Mouse (Mus musculus): ENCODE measurements around the gene Birc2.

Gene Birc2

GRCm38 (mm10) chr9:7846667-7847199 lies 9.9 kb upstream of the Birc2 start:
- no peak for DNase-seq (ENCODE audit: low read depth, low spot score)

GRCm38 (mm10) chr9:7845216-7845895 lies 8.5 kb upstream of the Birc2 start:
- DNase-seq (ENCODE audit: low read depth, low spot score): no peak

GRCm38 (mm10) chr9:7841221-7841620 lies 4.4 kb upstream of the Birc2 start:
- DNase-seq (ENCODE audit: low read depth, low spot score): no peak

DNA sequence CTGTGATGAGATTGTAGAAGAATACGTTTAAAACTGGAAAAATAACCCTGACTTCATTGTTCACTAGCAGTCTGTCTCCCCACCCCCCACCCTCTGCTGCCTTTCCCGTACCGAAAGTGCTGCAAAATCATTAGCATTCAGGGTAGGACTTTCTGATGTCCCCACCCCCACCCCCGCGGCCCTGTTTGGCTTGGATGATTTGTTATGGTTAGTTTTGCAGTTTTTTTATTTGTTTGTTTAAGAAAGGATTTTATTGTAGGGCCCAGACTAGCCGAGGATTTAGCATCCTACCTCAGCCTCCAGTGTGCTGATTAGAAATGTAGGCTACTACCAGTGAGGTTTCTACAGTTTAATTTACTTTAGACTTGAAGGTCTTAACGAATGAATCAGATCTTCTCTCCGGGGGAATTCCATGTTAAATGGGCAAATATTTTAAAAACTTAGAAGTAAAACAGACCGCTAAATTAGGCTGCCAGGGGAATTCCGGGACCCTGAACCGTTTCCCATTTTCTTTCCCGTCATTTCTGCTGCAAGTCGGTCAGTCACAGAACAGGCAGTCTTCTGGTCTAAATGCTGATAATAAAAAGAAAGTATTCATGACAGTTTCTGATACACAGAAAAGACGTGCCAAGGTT lies 1.1 kb upstream of the Birc2 start:
- peak; percentile 74 for DNase-seq (ENCODE audit: low read depth, low spot score)

- peak; percentile 65 for DNase-seq (ENCODE audit: low read depth, low spot score)
These were observed 533 bp downstream of the Birc2 start for GRCm38 (mm10) chr9:7836331-7836730.

GRCm38 (mm10) chr9:7835302-7835701 lies 1.6 kb downstream of the Birc2 start:
- no peak for DNase-seq (ENCODE audit: low read depth, low spot score)

DNA sequence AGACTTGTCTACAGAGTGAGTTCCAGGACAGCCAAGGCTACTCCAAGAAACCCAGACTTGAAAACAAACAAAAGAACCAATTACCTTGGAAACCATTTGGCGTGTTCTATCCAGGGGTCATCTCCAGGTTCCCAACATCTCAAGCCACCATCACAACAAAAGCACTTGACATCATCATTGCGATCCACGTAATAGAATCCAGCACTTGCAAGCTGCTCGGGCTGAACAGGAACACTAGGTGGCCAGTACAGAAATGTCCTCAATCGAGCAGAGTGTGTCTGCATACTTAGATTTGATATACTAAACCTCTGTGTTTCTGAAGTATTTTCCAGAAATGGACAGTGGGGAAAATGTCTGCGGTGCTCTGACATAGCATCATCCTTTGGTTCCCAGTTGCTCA lies 3.4 kb downstream of the Birc2 start:
- peak; percentile 15 for DNase-seq (ENCODE audit: low read depth, low spot score)

DNA sequence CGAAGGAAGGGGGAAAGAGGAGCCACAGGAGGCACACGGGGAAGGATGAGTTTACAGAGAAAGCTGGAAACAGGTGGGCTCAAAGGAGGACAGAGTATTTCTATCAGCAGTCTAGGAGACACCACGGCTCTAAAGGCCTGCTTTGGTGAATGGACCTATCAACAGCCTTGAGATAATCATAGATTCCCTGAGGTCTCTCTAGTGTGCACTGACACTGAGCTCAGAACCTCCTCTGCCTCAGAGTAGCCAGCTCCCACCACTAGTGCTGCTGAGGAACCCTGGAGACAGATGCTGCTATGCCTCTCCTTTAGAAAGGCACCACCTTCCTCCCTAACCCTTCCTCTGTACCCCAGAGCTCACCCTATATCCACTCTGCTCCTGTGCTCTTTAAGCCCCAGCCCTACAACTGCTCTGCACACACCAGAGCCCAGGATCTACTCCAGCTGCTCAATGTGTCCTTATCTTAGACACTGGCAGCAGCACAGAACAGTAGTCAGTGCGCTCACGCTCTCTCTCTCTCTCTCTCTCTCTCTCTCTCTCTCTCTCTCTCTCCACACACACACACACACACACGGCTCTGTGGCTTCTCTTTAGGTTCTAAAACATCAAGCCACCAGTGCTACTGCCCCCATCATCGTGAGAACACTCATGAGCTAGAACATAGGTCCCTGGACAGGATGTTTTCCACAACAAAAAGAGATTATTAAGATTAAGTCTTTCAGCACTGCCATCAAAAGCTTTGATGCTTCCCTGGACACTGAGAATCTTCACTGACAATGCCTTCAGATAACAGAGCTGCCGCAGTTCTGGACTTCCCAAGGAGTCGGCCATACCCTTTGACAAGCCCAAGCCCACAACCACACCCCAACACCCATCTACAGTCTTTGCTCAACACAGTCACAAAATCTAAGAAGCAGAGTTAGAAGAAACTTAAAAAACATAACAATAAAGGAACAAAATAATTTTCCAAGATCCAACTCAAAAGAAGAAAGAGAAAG lies 7.0 kb downstream of the Birc2 start:
- DNase-seq (ENCODE audit: low read depth, low spot score): peak; percentile 14

GRCm38 (mm10) chr9:7828706-7829105 lies 8.2 kb downstream of the Birc2 start:
- DNase-seq (ENCODE audit: low read depth, low spot score): no peak

DNA sequence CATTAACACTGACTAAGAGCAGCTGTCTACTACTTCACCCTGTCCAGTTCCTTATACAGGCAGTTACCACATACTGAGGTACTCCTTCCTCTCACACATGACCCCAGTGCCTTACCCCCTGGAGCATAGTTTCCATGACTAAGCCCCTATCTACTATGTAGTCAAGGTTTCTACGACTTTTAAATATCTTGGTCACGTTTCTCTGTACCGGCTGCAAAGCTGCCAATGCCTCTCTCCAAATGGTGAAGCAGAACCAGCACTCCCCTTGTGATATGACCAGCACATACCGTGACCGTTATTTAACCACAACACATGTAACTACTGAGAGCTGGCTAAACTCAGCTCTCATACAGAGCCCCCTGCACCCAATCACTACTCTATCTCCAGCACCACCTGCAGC lies 11.9 kb downstream of the Birc2 start:
- DNase-seq (ENCODE audit: low read depth, low spot score): no peak

DNA sequence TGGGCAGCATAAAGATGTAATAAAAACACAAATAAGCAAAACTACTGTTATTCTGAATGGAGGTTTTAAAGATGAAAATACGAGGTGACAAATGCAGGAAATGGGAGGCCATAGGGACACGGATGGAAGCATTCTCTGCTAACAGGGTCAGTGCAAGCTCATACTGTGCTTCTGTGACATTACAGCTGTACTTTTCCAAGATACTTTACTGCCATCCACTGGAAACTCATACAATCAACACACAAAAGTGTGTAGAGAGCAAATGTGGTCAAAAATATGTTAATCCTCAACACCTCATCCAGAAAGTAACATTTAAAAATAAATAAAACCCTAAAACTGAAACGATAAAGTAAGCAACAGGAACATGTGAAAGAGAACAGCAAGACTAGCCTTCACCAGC lies 14.1 kb downstream of the Birc2 start:
- peak; percentile 18 for DNase-seq (ENCODE audit: low read depth, low spot score)

DNA sequence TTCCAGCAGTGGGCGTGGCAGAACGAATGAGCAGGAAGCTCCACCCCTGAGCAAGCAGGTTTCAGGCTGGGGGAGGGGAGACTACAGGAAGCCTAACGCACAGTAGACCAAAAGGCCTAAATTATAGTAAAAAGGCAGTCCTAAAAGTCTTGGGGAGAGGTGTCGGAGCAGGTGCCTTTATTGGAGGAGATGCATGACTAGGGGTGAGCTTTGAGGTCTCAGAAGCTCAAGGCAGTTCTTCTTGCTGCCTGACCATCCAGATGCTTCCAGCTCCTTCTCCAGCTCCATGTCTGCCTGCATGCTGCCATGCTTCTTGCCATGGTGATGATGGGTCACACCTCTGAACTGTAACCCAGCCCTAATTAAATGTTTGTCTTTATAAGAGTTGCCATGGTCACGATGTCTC lies 31.8 kb downstream of the Birc2 start:
- no peak for DNase-seq (ENCODE audit: low read depth, low spot score)

DNA sequence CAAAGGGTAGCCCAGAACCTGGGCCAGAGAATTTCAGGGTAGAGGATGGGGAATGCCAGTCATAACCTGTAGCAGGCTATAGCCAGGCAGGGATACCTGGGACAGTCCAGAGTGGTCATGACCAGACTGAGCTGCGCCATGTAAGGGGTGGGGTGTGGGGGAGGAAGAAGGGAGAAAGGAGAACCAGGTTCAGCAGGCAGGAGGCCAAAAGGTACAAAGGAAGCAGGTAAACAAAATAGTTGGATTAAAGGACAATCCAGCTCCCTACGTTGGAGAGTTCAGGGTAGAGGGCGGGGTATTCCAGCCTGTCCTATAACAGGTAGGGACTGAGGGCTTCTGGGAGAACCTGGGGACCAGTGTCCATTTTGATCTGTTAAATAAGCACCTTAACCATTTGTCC lies 38.3 kb downstream of the Birc2 start:
- no peak for DNase-seq (ENCODE audit: low read depth, low spot score)

DNA sequence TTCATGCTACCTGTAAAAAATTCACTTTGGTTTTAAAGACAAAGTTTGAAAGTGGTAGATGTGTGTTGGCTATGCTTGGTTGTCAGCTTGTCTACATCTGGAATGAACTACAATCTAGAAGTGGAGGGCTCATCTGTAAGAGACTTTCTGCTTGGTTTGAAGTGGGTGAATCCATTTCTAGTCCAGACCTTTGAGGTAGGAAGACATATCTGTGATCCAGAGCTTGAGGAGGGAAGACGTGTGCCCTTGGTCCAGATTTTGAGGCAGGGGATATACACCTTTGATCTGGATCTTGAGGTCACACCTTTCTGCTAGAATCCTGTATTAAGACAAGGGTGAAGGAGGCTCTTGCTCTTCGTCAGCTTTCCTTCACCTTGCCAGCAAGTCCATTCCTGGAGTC lies 39.3 kb downstream of the Birc2 start:
- no peak for DNase-seq (ENCODE audit: low read depth, low spot score)

DNA sequence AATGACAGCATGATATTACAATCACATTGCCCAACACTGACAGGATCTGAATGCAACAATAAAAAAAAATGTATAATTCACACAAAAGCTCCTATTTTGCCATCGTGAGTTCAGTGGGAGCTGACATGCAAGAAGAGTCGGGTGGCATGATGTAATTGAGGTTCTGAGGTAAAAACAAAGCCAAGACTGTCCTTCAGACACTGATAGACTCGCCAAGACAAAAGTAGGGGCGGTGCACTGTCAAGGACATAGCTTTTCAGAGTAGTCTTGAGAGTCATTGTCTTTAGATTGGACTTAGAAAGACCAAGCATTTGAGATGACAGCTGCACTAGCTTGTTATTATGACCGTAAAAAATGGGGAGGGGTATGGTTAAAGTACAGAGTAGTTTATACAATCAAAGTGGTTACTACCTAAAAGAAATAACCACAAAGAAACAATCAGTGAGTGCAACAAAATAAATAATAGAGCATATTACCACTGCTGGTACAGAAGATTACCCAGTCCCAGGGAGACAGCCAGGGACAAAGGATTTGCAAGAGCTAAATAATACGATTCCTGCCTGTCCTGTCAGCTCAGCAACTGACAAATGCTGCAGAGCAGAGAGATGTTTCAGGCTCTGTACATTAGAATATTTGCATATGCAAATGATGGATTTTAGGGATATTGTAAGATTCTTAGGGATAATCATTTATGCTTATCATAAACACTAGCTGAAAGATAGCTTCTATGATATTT lies 40.6 kb downstream of the Birc2 start:
- no peak for DNase-seq (ENCODE audit: low read depth, low spot score)

DNA sequence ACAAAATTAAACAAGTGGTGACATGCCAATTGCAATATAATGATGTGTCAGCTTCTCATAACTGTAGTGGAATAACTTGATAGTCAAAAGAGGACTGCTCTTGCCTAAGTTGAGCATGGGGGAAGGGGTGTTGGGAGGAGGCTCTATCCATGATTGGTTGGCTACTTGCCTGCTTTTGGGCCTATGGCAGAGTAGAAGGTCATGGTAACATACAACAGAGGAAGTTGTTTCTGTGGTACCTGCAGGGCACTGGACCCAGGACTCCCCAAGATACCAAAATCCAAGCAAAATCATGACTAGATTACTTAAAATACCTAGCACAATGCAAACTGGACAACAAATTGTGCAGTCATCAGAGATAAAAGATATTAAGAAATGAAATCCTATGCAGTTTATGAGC lies 41.3 kb downstream of the Birc2 start:
- no peak for DNase-seq (ENCODE audit: low read depth, low spot score)

GRCm38 (mm10) chr9:7793561-7793960 lies 43.3 kb downstream of the Birc2 start:
- no peak for DNase-seq (ENCODE audit: low read depth, low spot score)

GRCm38 (mm10) chr9:7790580-7791084 lies 46.2 kb downstream of the Birc2 start:
- peak; percentile 15 for DNase-seq (ENCODE audit: low read depth, low spot score)

- DNase-seq (ENCODE audit: low read depth, low spot score): no peak
These were observed 46.9 kb downstream of the Birc2 start for GRCm38 (mm10) chr9:7789764-7790575.

DNA sequence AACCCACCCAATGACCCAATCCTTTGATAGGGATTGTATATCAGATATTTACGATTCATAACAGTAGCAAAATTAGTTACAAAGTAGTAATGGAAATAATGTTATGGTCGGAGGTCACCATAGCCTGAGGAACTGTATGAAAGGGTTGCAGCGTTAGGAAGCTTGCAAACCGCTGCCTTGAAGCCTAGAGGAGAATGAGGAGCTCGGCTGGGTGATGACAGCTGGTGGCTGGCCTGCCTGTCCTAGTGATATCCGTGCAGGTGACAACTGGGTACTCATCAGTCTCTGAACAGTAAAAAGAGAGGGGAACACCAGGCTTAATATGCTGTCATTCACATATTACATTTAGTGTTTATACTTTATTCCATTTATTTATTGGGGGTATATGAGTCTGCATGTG lies 48.5 kb downstream of the Birc2 start:
- no peak for DNase-seq (ENCODE audit: low read depth, low spot score)

Data from brain, adult 2 months (tissue).